Mouse (Mus musculus) cerebral cortex, adult 2 months (tissue): ENCODE measurements around the gene Col6a1.

Experiments used
- WGBS: fragments of 180-500 bp; shearing (Covaris S2); methylation state at CpG from one replicate; pipeline ENCODE4 v1.1.7; 2018; 5-methylcytosine and 5-hydroxymethylcytosine counted together

Col6a1 gene

DNA sequence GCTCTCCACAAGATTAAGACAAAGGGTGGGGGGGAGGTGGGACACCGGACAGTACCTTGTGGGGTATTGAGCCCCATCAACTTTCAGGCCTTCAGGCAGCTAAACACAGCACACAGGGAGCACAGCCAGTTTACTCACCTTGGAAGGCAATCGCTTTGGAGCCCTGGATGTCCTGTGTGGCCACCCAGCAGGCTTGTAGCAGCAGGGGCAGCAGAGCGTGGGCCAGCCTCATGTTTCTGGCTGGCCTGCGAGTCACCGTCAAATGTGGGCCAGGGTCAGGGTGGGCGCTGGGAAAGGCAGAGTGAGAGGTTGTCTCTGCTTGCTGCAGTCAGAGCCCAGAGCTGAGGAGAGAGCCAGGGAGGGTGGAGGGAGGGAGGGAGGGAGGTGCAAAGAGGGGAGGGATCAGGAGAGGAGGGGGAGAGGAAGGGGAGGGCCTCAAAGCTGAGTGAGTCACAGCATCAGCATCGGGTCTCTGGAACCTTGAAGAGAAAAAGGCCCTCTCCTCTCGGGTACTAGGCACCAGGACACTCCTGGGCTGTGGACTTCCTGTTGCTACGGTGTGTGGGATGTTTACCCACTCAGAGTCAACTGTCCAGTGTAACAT lies at the start of gene Col6a1:
Gene Col6a1, minus strand, starts transcription at position 487 of the 604 bp plus-strand sequence.
- WGBS = 55% methylated on average over 9 of the region's 9 CpGs

- 96% methylated on average over 3 of the region's 3 CpGs for WGBS
Measured at GRCm38 (mm10) chr10:76771624-76772023, 45.7 kb upstream of the Col6a1 start.

- WGBS = 68% methylated on average over 5 of the region's 5 CpGs
Measured at GRCm38 (mm10) chr10:76771086-76771485, 45.1 kb upstream of the Col6a1 start.

DNA sequence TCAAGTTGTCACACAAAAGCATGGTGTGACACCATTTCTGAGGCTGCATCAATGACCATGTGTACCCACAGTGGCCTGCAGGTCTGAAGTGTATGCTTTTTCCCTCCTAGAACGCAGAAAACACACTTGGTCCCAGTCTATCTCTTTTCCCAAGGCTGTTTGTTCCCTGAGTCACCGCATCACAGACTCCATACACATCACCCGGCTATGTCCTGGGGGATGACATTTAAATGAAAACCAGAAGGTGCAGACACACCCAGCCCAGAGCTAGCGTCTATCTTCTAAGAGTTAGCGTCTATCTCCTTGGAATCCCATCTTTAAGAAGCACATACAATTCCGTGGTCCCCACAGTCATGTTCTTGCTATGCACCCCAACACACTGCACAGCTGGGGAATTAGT lies 43.6 kb upstream of the Col6a1 start:
- 91% methylated on average over 6 of the region's 6 CpGs for WGBS

DNA sequence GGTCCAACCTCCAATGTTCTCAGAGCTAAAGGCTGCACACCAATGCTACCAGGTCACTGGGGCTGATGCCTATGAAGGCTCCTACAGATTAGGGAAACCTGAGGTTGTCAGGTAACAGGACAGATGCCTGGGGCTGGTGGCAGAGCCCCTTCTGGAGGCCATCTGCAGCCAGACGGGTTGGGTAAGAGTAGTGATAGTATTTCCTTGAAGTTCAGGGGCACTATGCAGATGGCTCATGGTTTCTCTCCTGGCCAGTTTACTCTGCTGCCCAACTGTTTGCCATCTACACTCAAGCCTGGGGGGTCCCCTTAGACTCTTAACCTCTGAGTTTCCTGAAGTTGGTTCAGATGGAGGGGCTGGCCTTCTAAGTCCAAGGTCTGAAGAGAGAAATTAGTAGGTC lies 40.2 kb upstream of the Col6a1 start:
- 95% methylated on average over 1 of the region's 1 CpGs for WGBS

DNA sequence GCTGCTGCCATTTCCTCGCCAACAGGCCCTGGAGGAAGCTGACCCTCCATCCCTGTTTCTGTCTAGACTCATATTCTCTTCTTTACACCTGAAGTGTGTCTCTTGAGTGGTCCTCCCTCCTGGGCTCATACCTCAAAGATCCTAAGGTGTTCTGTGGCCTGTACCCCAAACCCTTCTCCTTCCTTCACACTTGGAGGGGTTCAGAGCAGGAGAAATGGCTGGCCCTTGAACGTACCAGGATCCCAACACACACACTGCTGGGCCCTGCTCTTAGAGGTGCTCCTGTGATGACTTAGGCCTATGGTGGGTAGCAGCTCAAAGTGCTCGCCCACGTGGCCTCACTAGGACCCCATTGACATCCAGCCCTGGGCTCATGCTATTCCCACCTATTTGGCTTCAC lies 39.0 kb upstream of the Col6a1 start:
- 92% methylated on average over 4 of the region's 4 CpGs for WGBS

GRCm38 (mm10) chr10:76763016-76763415 lies 37.0 kb upstream of the Col6a1 start:
- WGBS = 83% methylated on average over 12 of the region's 12 CpGs

DNA sequence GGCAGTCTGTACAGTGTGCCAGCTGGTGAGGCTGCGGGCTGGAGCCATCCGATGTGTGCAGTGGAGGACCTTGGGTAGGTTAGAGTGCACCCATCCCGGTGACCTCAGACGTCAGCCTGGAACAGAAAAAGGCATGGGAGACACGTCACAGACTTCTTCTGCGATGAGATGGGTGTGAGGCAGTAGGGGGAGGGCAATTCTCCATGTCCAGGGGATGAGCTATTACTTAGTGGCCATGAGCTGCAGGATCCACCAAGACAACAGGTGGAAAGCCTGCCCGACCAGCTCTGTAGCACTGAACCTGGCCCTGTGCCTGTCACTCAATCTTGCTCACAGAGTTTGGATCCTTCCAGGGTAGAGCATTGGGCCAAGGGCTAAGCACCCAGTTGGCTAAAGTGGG lies 36.4 kb upstream of the Col6a1 start:
- WGBS = 80% methylated on average over 7 of the region's 7 CpGs

DNA sequence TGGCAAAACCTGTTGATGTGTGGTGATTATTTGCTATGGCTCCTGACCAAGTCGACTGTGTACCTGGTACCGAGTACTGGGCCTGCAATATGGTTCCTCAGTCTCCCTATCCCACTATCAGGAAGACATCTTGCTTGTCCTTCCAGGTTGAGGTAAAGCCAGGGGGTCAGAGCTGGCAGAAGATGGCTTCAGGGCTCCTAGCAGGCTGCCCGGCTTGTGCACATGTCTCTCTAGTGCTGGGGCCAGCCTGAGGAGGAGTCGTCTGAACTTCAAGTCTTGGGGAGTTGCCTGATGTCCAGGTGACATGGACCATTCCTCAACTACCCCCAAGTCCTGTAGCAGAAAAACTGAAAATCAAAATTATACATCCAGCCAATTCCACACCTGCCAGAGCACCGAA lies 33.9 kb upstream of the Col6a1 start:
- 88% methylated on average over 5 of the region's 5 CpGs for WGBS

DNA sequence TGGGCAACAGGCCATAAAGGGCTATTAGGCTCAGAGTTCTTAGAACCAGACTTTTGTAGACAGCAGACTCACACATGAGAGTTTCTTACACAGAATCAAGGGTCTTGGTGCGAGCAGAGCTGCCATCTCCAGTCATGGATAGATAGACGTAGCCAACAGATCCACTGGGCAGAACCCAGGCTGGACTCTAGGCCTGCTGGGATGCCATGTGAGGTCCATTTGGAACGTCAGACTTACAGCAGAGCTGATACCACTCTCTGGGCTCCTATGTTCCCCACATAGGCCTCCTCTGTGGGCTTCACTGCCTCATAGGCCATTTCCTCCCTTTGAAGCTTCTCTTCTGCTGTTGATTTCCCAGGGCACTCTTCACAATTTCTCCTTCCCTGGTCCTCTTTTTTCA lies 27.7 kb upstream of the Col6a1 start:
- WGBS = 92% methylated on average over 3 of the region's 3 CpGs

GRCm38 (mm10) chr10:76744267-76744666 lies 18.3 kb upstream of the Col6a1 start:
- 31% methylated on average over 11 of the region's 11 CpGs for WGBS

DNA sequence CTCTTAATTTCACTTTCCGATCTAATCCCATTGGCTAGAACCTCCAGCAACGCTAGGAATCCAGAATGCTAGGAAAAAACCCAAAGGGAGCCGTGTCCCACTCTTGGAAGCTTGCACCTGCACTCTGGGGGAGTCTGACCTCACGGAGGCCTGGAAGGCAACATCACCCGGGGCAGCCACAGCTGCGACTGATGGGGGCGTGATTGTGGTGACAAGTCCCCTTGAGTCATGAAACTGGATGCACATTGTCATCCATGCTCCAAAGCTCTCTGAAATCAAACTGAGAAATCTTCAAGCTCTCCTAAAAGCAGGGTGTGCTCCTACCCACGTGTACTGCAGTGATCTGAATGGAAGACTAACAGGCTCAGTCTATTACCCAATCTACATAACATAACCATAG lies 10.8 kb upstream of the Col6a1 start:
- WGBS = 54% methylated on average over 8 of the region's 8 CpGs

DNA sequence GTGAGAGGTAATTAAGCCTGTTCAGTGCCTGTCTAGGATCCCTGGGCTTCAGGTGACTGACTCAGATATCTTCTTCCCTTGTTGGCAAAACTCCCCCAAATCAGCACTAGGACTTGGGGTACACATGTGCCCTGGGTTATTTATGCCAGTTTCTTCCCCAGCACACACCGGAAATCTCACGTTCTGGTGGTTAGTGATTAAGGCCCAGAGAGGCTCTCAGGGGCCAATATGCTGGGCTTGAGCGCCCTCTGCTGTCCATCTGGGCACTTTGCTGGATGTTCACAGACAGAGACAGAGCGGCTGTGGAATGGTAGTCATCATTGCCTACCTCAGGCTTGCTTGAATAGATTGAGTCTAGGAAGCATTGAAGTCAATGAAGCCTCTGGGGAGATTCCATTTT lies 9.0 kb upstream of the Col6a1 start:
- WGBS = 1% methylated on average over 4 of the region's 4 CpGs

GRCm38 (mm10) chr10:76733677-76734068 lies 7.7 kb upstream of the Col6a1 start:
- 59% methylated on average over 3 of the region's 3 CpGs for WGBS

GRCm38 (mm10) chr10:76732881-76733676 lies 7.1 kb upstream of the Col6a1 start:
- WGBS = 17% methylated on average over 17 of the region's 17 CpGs

DNA sequence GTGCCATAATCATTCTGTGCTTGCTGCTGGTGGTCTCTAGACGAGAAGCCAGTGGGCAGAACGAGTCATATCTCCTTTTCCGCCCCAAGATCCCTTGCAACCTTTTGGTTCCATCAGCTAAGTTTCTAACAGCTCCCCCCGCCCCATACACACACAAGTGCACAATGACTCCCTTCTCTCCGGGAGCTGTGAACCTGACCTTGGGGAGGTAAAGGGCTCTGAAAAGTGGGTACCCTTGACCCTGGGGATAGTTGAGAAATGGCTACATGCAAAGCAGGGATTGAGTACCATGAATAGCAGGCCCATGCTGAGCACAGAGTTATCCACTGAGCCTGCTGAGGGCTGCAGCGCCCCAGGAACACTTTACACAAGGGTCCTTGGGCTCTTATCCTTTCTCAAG lies 6.4 kb upstream of the Col6a1 start:
- 84% methylated on average over 6 of the region's 6 CpGs for WGBS

- WGBS = 64% methylated on average over 20 of the region's 20 CpGs
Measured at GRCm38 (mm10) chr10:76731621-76732239, 5.8 kb upstream of the Col6a1 start.

DNA sequence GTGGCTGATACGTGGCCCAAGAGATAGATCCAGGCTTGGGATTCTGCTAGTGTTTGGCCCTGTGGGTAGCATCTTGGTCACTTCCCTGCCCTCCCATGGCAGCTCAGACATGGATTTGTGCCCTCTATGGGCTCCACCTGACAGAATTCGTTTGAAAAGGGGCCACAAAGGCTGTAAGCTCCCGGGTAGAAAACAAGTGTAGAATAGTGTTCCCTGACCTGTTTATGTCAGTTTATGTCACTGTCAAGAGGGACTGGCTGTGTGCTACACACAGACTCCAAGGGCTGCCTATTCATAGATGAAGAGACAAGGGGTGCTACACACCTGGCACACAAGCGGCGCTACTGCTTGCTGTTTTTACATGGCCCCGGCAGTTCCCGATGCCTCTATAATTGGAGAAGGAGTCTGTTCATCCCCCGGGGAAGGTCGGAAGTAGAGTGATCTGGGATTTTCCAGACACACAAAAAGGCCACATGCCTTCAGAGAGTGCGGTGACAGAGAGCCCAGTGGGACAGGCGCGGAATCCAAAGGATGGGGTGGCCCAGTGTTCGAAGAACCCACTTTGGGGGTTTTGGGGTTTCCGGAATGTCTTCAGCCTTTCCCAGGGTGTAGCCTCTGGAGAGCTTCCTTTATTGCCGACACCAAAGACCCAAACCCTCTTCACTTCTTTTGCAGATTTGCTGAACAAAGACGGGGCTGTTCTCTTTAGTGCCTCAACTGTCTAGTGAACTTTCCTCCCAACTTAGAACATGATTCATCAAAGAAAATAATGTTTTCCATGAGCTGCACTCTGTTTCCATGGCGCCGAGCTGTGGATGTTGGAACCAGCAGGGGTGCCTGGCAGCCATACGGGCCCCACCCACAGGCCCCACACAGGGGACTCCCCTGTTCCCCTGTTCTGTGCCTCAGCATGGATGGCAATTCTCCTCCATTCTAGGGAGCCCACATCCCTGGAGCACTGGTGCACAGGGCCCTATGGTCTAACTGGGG lies 4.0 kb upstream of the Col6a1 start:
- whole genome bisulfite sequencing = 58% methylated on average over 19 of the region's 19 CpGs

DNA sequence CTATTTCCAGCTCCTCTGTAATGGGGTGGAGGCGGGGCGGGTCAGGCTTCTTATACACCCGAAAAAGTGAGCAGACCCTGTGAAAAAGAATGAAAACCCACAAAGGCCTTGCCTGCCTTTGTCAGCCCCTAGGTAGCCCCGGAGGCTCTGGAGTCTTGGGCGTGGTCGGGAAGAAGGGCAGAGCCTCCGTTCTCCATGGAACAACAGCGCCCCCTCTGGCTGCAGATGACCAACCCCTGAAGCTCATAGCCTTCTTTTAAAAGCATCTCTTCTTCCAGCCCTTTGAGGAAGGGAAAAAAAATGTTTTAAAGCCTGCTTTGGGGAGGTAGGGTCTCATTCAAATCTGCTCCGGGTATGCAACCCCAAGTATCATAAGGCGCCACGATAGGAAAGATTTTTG lies 2.4 kb upstream of the Col6a1 start:
- WGBS = 24% methylated on average over 11 of the region's 11 CpGs

DNA sequence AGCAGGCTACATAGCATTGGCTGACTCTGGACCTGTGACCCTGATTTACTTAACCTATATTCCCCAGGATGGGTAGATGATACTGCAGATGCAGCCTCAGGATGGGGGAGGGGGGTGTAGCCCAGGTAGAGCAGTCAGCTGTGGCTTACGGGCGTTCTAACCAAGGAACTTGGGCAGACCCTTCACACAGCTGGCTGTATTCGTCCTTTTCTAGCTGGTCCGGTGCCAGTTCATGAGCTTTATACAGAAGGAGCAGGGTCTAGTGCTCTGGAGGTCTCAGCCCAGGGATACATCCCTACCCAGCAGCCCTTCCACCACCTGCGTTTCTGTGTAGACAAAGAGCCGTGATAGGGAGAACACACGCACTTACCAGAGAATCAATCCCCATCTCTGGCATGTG lies 1.3 kb upstream of the Col6a1 start:
- 89% methylated on average over 7 of the region's 7 CpGs for WGBS

- 99% methylated on average over 4 of the region's 4 CpGs for WGBS
Measured at GRCm38 (mm10) chr10:76726866-76727265, 898 bp upstream of the Col6a1 start.

GRCm38 (mm10) chr10:76725097-76725496 lies 871 bp downstream of the Col6a1 start:
- 90% methylated on average over 2 of the region's 2 CpGs for WGBS
